Mouse (Mus musculus) testis, adult 2 months (tissue): ENCODE results near the gene Adamtsl1.

Experiments
- CTCF ChIP-seq: fragments of 200-500 bp; IDR thresholded peaks from 2 replicates; pipeline ENCODE4 v1.5.1; 2012; ENCODE audit warnings: low read depth, mild to moderate bottlenecking, inconsistent platforms, low read length, moderate library complexity; ENCODE audit not compliant: control insufficient read depth, insufficient read depth, insufficient replicate concordance
- POLR2A ChIP-seq: fragments of 200-500 bp; IDR thresholded peaks from 2 replicates; pipeline ENCODE4 v1.6.1; 2012; ENCODE audit warnings: low read depth, mild to moderate bottlenecking, inconsistent platforms, low read length, moderate library complexity; ENCODE audit not compliant: control insufficient read depth

DNA sequence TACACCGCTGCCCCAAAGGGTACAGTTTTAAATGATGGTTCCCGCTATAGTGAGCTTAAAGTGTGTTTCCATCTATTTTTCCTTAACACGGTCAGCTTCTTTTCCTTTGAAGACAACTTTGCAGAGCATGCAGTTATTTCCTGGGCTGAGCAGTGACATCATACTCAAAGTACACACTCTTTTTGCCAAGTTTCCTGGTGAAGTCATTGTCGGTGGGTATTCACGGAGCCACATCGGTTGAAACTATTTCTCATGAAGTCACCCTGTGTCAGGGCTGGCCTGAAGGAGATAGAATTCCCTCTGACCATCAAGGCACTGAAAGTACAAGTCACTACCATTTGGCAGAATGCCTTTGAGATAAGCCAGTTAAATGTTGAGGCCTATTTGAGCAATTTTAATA is 45.8 kb downstream of the Adamtsl1 start:
- TF ChIP-seq CTCF, result no peak
- TF ChIP-seq POLR2A, result no peak
